Mouse (Mus musculus) layer of hippocampus, adult 11-12 months (tissue): Measurements from ENCODE around the gene Mllt3.

Experiments
- DNase-seq: peaks from one replicate; pipeline ENCODE4 v3.0.0; 2022; ENCODE audit warnings: low spot score

Gene Mllt3

DNA sequence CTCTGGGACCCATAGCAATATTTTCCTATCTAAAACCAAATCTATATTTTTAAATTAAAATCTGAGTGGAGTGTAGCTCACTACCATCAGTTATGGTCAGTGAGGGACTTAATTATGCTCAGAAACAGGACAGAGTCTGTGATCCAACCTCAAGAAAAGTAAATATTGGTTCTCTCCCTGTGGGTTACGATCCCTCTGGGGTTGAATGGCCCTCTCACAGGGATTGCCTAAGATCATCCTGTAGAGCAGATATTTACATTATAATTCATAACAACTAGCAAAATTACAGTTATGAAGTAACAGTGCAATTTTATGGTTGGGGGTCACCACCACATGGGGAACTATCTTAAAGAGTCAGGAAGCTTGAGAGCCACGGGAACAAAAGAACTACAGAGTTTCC is 152.9 kb downstream of the Mllt3 start:
- no peak for DNase-seq

DNA sequence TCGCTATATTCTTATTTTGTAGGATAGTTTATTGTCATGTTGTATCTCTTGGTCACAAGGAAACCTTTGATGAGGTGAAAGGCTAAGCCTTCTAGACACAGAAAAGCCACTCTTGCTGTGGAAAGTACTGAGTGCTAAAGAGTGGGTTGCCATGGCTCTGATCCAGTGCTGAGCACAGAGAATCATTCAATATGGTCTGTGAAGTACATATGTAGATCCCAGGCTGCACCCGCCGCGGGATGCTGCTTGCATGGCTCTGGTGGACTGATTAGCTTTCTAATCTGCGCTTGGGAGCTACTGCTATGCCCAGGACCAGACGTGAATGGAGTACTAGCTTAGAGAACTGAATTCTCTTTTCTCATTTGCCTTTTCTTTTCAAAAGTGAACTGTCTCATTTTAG is 154.5 kb downstream of the Mllt3 start:
- DNase-seq: peak; percentile 21

DNA sequence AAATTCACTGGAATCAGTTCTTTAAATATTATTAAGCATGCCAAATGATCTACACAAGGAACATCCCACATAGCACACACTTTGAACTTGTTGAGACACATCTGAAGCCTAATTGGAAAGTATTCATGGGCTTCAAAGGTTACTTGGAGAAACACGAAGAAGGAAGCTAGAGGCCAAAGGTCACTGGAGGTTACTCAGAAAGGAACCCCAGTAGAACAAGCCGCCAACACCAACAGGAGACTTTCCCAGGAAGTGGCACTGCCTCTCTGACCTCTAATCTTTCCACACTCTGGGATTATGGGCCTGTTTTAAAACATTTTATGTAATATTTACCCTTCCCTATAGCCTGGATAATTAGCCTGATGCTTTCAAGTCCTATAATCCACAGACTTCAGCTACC is 162.6 kb downstream of the Mllt3 start:
- DNase-seq: no peak

DNA sequence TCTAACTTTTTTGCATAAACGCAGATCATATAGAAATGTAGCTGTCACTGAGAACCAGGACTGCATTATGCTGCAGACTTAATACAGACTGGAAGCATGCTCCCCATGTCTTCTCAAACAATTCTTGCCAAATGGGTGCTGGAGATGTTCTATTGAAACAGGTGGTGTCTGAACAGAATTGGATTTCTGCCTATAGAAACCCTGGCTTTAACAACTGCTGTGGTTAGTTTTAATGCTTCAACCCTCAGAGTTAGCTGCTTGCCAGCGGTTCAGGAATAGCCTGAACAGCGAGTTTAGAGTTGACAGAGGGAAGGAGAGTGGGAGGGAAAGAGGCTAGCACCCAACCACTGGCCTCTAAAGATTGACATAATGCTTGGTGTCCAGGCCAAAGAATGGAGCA is 166.6 kb downstream of the Mllt3 start:
- DNase-seq: peak; percentile 34

DNA sequence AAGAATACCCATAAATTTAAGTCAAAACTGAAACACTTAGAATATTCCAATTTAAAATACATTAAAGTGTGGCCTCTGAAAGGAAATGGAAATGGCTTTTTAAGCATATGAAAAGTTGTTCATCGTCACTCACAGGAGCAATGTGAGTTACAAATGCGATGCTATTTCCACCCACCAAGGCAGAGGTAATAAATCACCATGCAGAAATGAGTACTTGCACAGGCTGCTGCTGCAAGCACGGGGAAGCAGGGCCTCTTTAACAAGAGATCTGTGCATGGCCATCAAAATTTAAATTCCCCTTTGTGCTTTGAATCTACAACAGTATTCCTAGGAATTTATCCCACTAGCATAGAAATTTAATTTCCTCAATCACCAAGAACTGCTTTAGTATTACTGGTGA is 167.3 kb downstream of the Mllt3 start:
- no peak for DNase-seq

DNA sequence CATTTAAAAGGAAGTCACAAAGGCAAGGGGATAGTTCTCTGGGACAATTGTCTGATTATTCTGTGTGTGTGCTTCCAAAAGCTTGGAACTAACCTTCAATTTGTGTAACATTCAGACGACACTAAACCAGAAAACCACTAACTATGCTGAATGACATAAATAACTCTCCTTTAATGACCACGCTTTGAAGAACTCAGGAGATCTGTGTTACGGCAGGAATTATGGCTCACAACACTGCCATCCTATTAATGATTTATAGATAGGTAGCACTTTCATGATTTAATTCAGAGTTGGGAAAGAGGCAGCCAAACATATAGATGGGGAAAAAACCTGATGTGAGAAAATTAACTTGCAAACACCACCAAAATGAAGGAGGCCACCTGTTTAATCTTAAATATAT is 168.1 kb downstream of the Mllt3 start:
- DNase-seq: no peak

DNA sequence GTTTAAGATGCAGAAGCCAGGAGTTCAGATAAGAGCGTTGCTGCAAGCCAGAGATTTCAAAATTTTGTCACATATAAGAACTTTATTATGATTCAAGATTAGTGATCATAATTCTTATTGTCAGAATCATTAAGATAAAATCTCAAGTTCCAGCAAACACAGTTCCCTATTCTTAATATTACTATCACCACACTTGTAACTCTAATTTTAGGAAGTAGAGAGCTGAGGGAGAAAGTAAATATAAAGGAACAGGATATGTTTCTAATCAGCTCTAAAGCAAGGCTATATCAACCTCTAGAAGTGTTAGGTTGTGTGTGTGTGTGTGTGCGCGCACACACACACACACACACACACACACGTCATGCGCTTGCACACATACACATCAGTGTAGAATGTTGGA is 170.0 kb downstream of the Mllt3 start:
- DNase-seq: no peak

DNA sequence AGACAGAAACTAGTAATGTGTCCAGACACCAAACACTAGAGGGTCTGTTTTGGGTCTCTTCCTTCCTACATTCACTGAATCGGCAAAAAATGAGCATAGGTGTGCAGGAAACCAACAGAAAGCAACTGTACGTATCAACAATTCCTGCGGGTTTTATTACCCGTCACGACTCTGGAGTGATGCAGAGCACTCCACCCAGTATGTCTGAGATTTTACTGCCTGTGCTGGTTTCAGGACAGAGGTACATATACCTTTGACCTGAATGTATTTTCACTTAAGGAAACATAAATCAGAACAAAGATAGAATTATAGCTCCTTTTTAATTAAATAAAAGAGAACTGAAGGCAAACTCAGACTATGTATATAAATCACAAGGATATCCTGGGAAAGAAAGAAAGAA is 172.4 kb downstream of the Mllt3 start:
- DNase-seq: no peak

DNA sequence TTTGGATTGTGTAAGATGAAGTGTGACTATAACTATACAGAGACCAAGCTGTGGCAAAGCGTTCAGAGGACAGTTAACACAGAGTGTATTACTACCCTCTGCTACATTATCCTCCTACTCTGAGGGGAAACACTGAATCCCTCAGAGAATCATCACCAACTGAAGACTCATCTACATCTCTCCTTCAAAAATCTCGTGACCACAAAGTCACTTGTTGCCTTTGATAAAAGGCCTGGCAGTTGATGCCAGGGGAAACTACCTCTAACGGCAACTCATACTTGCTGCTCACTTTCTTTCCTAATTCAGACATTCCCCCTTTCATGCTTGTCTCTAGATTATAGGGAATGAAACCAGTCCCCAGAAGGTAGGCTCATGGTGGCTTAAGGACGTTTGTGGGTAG is 174.0 kb downstream of the Mllt3 start:
- no peak for DNase-seq

DNA sequence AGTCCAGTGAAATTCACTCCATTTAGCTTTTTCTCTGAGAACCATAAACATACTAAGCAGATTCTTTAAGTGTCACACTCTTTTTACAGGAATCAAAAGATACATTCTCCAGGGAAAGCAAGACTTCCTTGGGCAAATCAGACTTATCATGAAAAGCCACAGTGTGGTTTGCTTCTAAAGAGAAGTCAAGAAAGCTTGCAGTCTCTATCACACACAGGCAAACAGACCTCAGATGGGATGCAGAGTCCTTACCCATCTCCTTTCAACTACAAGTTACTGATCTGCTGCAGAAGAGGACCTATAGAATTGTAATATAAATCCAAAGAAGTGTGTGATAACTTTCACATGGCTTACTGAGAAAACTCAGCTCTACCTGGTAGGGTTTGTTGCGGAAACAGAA is 175.2 kb downstream of the Mllt3 start:
- no peak for DNase-seq

DNA sequence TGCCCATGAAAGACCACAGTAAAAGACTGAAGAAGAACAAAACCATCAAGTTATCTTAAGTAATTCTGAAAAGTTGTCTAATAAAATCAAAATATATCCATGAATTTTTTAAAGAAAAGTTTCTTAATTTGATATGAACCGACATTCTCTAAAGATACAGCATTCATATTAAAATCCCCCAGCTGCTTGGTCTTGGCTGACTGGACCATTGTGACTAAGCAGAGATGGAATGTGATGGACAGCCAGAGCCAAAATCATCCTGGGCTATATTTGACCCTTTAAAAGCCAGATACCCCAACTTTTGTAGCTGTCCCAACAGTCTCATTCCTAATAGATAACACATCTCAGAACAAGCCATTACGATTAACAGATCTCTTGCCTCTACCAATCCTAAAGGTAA is 180.7 kb downstream of the Mllt3 start:
- DNase-seq: no peak

DNA sequence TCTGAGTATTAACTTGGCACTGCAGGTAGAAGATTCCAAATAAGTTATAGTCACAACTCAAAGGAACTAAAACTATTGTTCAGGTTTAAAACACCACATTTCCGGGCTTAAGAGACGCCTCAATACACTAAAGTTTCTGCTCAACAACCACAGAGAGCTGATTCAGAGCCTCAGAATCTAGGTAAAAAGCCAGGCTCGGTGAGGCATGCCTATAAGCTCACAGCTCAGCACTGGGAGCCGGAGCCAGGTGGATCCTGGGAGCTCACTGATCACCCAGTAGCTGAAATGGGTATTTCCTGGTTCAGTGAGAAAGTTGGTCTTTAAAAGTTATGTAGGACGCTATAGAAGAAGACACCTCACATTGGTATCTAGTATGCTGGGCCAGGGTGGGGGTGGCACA is 183.1 kb downstream of the Mllt3 start:
- no peak for DNase-seq

DNA sequence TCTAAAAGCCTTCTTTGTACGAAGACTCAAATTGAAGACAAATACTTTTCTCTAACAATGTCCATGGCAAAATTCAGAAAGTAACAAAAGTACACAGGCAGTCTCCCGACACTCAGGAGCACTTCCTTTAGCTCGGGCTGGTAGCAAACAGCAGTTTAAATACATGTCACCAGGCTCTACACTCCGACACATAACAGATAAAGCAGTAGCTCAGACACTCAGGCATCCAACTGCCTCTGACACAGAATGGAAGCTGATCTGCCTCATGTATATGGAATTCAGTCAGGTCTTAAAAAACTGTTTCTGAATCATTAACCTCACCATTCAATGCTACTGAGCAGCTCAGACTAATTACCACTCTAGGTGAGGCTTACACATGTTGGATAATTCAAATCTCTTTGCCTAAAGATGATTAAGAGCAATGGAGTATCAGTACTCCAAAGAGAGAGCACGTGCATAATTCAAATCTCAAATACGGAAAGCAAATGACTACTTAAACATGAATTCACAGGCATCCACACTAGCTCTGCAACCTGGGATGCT is 188.4 kb downstream of the Mllt3 start:
- DNase-seq: no peak

DNA sequence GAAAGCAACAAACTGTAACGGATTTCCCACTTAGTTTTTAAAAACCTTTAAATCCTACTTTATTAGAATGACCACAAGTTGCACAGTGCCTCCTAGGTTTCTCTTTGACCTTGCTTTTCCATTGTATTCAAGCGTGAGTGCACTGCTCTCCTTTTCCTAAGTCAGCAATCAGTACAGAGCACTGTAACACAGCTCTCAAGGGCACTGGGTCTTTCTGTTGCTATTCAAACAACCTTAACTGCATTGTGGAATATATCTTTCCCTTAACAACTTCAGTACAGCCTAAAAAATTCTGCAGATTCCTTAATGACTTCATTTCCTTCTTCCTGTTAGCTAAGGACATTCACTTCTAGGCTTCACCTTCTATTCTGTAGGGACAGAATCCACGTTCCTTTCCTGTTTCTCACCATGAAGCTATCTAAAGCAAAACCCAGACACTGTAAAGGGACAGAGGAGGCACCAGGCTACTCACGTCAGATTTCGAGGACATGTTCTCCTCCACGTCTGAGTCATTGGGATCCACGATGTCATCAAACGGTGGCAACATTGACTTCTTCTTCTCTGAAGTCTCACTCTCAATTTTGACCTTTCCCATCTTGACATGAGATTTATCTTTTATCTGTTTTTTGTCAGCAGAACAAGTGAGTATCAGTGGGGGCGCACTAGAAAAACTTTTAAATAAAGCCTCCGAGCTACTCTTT is 192.8 kb downstream of the Mllt3 start:
- no peak for DNase-seq

DNA sequence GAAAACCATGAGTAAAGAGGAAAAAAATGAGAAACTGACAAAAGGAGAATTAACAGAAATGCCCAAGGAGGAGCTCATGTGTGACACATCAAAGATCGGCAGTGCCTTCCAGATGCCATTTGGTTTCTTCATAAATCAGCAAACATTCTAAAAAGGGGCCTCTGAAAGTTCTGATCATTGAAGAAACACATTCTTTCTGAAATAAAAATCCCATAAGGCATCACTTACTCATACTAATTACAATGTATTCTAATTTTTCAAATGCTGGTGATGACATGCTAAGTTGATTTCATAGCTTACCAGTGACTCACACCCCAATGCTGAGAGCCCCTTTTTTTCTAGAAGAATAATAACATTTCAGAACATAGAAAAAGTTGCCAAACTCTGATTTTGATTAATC is 194.4 kb downstream of the Mllt3 start:
- DNase-seq: no peak

DNA sequence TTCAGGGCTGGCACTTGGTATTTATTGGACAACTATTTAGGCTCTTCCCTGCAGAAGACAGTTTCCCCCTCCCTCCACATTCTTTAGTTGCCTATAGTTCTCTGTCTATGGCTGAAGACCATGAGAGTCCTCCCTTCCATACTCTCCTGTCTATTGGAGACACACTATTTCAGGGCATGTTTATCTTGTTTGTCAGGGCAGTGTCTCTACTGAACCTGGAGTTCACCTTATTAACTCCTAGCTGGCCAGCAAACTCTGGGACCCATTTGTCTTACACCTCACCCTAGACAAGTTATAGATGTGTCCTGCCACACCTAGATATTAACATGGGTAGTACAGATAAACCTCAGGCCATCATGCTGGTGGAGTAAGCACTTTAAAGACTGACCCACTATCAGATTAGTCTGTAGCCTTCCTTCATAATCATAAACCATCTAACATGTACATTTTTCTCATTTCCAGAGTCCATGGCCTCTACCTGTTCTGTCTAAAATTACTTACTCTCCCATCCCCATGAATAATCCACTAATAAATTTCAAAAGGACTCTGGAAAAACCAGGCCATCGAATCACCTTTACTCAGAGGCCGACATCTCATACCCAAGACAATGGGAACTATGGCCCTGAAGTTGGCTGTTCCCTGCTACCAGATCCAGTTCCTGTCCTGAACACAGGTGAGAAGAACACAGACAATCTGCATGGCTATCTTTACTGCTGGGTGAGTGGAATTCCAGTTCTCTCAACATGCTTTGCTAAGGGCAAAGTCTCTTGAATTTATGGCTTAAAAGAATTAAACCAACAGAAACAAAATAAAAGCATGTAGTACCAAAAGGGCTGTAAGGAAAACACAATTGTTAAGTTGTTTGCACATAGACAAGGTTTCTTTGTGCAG is 195.4 kb downstream of the Mllt3 start:
- DNase-seq: no peak

DNA sequence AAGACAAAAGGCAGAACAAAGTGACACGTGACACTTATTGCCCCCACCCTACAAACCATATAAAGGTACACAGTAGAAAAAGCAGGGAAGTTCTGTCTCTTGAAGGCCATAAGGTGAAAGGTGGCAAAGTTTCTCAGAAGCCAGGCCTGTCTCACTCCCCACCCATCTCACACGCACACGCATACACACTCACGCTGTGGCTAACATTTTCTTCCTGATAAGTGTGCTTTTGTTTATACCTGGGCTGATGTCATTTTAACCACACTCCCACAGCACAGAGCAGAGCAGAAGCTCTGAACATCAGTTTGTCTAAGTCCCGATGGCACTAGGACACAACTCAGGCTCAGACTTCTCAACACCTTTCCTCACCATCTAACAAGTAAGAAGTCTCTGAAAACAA is 196.9 kb downstream of the Mllt3 start:
- no peak for DNase-seq

DNA sequence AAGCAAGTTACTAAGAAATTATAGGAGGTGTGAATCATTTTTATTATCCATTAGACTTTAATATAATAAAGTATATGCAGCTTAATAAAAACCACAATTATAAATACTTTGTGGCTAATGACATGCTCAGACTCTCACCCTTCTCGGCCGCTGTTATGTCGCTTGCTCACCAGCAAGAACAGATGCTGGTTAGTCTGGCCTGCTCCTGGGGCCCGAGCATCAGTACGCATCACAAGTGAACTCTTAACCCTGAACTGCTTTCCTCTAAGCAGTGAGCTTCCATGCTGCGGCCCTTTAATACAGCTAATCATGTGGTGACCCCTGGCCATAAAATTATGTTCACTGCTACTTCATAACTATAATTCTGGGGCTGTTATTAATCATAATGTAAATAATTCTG is 198.0 kb downstream of the Mllt3 start:
- no peak for DNase-seq

DNA sequence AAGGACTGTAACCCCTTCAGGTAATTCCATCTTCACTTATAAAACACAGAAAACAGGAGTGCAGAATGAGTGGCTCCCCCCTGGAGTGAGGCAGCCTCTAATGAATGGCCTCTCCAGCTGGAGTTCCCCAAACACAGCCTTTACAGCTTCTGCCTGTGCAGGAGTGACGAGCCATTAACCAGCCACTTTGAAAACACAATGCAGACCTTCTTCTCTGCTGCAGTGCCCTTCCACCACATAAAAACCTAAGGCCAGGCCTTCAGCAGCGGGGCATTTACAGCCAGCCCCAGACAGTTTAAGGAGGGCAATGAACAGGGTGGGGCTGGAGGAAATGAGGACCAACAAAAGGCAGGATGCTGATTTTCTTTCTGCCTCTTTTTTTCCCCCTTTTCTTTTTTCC is 198.9 kb downstream of the Mllt3 start:
- no peak for DNase-seq

DNA sequence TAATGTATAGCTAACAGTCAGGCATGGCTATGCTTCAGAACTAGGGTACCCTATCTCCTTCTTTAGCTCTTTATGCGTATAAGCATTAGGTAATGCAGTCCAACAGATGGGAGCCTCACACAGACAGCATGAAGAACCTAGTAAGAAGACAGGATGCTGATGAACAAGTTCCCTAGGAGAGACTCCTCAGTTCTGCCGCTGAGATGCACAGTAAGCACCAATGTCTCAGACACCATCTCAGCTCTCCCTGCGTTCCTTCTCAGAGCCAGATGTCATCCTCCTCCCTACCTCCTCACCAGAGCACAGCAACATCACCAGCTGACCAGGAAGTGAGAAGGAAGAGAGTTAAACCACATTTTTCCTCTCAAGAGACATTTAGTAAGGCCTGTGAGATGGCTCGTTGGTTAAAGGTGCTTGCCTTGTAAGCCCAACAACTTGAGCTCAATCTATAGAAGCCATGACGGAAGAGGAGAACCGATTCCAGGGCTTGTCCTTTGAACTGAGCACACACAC is 202.3 kb downstream of the Mllt3 start:
- no peak for DNase-seq

DNA sequence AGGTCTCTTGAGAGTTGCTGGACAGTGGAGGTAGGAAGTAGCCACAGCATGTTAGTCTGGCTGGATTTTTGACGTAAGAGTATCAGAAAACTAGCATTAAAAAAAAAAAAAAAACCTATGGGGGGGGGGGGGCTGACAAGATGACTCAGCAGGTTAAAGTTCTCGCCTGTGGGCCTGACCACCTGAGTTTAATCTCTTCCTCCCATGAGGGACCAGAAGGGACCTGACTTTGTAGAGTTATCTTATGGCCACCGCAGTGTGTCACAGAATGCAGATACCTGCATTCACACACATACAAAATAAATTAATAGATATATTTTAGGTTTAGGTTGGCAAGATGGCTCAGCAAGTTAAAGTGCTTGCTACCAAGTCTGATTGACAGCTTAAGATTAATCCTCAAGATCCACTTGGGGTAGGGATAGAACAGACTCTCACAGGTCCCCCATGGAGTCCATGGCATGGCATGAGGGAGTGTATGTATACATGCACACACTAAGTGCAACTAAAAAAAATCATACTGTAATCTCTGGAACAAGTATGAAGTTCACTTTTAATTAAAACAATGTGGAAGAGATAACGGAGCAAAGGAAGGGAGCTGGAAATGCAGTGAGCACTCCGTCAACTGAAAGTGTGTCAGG is 203.6 kb downstream of the Mllt3 start:
- DNase-seq: no peak

DNA sequence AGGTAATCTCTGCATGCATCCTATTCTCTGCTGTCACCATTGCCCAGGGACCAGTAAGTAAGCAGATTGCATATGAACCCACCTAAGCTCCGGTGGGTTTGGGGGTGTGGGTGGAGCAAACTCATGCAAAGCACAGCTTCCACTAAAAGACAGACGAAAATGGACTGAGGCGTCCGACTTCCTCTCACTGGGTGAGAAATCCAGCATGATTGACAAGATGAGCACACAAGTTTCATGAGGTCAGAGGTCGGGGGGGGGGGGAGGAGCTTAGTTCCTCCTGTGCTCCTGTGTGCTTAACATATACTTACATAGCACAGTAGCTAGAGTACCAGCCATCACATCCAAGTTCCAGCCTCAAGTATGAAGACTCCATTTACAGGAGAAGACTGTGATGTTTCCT is 206.8 kb downstream of the Mllt3 start:
- DNase-seq: no peak

DNA sequence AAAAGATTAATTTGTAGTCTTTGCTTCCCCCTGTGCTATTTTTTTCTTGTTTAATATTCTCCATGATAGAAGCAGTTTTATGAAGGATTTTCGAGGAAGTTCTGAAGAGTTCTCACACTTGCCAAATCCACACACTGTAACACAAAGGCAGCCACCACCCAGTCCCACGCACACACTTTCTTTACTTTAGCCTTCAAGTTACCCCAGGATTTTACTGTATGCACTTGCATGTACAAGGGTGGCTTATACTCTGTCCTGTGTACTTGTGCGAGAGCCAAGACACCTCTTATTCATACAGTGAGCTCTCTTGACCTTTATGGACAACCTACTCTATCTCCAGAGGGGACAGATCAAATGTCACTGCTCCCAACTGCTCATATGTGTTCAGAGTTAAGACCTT is 209.5 kb downstream of the Mllt3 start:
- DNase-seq: no peak
